Mouse (Mus musculus): Measurements from ENCODE around the gene 1700017N19Rik.

DNA sequence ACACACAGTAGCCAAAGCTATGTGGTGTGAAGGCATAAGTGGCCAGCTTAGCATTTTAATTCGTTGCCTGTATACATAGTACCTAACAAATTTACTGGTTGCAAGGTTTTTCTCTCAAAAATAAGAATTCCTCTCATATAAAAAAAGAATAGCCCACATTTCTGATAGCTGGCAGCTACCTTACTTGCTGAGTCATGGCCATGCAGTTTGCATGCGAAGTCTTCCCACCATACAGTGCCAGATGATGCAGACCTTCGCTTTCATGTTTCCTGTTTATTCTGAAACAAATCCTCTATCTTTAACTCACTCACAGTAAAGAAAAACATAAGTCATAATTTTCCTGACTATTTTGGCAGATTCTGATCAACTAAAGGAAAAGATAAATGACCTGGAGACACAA, 18.6 kb upstream of the 1700017N19Rik start:
- TF ChIP-seq CTCF (IDR thresholded peaks at IDR 0.05; ENCODE audit: low read depth) (no peak), EP300 (IDR thresholded peaks at IDR 0.05; ENCODE audit: low read depth) (no peak)

Measured in liver, embryonic 14.5 days (tissue).